Mouse (Mus musculus) neural tube, embryonic 10.5 days (tissue): ENCODE measurements around the gene Nyap1.
A peak's percentile ranks its signal among the peaks of the same experiment; 100 is the strongest.

Experiments
- DNase-seq: peaks from one replicate; pipeline ENCODE4 v3.0.0-alpha.2; 2017; ENCODE audit warnings: low spot score; ENCODE audit errors: extremely low spot score

Gene Nyap1

GRCm38 (mm10) chr5:137699080-137699479 is 42.3 kb downstream of the Nyap1 start:
- no peak for DNase-seq

- no peak for DNase-seq
Measured at GRCm38 (mm10) chr5:137695930-137696329, 45.5 kb downstream of the Nyap1 start.

- DNase-seq, result no peak
Measured at GRCm38 (mm10) chr5:137694796-137695195, 46.6 kb downstream of the Nyap1 start.

DNA sequence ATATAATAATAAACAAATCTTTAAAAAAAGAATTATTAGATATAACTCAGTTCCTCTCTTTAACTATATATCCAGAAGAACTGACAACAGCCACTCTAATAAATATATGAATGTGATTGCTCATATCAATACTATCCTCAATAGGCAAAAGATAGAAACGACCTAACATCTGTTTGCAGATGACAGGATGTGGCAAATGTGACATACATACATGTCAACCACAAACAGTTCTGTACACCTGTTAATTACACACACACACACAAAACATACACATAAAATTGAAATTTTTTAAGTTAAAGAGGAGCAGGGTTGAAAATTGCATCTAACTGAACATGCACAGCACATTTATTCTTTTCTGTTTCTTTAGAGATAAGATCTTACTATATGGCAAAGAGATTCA is 49.5 kb downstream of the Nyap1 start:
- no peak for DNase-seq

- no peak for DNase-seq
Measured at GRCm38 (mm10) chr5:137690531-137690930, 50.9 kb downstream of the Nyap1 start.

DNA sequence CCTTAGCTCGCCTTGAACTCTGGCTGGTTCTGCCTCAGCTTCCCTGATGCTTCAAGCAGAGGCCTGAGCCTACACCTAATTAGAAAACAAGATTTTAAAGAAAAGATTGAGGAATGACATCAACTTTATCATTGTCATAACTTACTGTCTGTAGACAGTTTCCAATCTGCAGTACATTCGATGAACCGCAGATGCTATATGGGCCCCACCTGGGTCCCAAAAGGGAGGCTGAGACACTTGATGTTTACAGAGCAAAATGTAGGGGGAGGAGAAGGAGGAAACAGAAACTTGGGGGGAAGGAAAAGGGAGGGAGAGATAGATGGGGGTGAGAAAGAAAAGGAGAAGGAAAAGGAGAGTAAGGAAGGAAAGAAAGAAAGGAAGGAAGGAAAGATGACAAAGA is 51.4 kb downstream of the Nyap1 start:
- no peak for DNase-seq

DNA sequence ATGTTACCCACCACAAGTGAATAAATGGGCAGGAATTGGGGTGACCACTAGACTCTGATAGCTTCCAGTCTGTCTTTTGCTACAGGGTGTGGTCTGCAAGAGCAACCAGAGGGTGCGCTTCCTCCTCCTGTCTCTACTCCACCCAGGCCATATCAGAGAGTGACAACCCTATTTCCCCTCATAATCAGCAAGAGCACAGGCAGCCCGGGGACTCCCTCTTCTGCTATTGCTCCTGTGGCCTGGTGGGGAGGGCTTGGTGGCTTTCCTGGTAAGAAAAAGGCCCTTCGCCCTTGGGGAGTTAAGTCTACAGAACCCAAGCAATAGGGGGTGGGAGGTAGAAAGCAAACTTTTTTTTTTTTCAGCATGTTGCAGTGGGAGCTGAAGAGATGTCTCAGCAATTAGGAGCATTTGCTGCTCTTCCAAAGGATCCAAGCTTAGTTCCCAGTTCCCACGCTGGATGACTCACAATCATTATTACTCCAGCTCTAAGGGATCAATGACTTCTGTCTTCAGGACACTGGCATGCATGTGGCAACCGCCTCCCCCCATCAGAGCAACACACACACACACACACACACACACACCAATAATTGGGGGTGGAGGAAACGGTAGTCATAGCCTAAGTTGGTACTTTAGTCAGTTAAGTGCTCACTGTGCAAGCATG is 55.1 kb downstream of the Nyap1 start:
- DNase-seq, result no peak

GRCm38 (mm10) chr5:137685653-137686052 is 55.8 kb downstream of the Nyap1 start:
- no peak for DNase-seq

DNA sequence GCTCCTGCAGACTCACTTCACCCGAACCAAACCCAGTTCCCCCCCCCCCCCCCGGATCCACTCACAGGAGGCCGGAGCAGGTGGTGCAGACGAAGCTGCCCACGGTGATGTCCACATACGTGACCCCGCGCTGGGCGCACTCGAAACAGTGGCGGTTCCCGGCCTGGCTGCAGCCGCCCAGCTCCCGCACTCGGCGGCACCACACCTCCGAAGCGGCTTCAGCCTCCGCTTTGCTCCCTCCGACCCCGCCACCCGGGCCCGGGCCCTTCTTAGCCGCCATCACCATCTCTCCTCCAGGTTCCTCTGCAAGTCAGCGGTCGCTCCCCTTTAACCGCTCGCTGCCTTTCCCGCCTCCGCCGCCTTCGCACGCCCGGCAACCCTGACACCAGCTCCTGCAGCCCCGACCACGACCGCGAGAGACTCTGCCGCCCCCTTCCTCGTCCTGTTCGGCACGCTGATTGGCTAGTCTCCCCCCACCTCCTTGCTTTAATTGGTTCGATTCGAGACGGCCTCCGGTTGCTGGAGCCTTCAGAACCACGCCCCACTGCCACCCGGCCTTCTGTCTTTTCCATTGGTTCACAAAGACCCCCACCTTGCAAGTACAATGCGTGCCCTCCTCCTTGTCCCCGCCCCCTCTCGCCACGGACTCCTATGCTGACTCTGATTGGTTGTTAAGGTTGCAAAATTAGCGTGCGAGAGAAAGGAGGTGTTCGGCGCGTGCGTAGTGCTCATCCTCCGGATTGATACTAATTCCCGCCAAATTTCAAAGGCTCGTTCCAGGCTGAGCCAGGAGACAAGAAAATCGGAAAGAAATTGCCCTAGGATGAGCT is 56.9 kb downstream of the Nyap1 start, which contains the start of gene Agfg2:
TSS of gene Agfg2 (minus strand) at position 433 of the 830 bp plus-strand sequence.
- peak; percentile 95 for DNase-seq

DNA sequence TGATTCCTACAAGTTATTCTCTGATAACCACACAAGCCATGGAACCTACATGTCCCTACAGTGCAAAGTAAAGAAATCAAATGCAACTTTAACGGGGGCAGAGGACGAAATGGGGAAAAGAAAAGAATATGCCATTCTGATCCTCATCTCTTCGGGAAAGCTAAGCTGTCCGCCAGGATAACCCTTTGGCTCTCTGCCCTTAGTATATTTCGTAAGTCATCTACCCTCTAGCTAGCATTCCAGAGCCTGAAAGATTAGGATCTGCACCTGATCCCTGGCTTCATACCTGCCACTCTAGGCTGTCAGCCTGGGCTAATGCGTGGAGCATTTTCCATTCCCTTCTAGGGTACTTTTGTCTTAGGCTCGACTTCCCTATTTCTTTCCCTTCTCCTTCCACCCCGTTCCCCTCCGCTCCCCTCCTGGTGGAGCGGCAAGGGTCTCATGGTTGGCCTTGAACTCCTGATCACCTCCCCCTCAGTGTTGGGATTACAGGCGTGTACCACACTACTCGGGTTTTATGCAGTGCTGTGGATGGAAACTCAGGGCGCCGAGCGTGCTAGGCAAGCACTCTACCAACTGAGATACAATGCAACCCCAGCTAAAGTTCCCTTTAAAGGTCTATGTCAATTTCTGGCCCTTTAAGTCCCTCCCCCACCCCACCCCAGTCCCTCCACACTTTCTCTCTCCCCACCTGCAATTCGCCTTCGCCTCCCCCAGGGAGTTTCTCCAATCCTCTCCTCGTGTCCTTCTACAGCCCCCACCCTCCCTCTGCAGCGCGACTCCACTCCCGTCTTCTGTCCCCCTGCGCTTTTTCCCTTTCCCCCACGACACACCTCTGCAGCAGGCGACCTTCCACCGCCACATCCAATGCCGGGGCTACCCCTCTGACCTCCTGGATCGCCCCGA is 57.8 kb downstream of the Nyap1 start:
- peak; percentile 22 for DNase-seq

- no peak for DNase-seq
Measured at GRCm38 (mm10) chr5:137682526-137682925, 58.9 kb downstream of the Nyap1 start.
